11 mouse cellular contexts compared by ENCODE assay signal in genomic region chr8:120602672-120603071, GRCm38 (mm10). TPM values are rescaled to one million over a fixed set of nuclear protein-coding genes. Genes with fewer than 3 reads are reported as not detected.
DNase-seq lines count a peak whose midpoint lies in the region; ATAC-seq and TF ChIP-seq lines count a peak whose summit lies in the region.
"Had no signal": no experiment of that assay in that cellular context is flagged by ENCODE, and none has a peak within 500 bp of the region (broad histone marks: within the 10 kb centered on the region; RNA-seq: fewer than 3 reads in every experiment).

No protein-coding gene starts in this region.

- H3K9me3 ChIP-seq in intestine, embryonic 15.5 days: no peaks in the 10 kb centered on the region
- H3K9me3 ChIP-seq in intestine, postnatal 0 days (ENCODE audit: control insufficient read depth): no peaks in the 10 kb centered on the region
- no peaks in the 10 kb centered on the region for H3K9me3 ChIP-seq in embryonic facial prominence, embryonic 14.5 days (ENCODE audit: control insufficient read depth, low read length)
- H3K9me3 ChIP-seq in hindbrain, embryonic 16.5 days (ENCODE audit: control insufficient read depth, low read length): no peaks in the 10 kb centered on the region
- H3K9me3 ChIP-seq in midbrain, postnatal 0 days (ENCODE audit: low read length): no peaks in the 10 kb centered on the region
- H3K9me3 ChIP-seq: heart, embryonic 10.5 days had no signal

- H3K4me3 ChIP-seq in intestine, embryonic 15.5 days (replicated peaks): no peak overlapping the region
- H3K4me3 ChIP-seq in intestine, postnatal 0 days (ENCODE audit: low read depth, low read length): no peak overlapping the region
- H3K4me3 ChIP-seq in embryonic facial prominence, embryonic 14.5 days (ENCODE audit: low read depth, low read length): no peak overlapping the region
- no peak overlapping the region for H3K4me3 ChIP-seq in hindbrain, embryonic 16.5 days (ENCODE audit: low read length)
- no peak overlapping the region for H3K4me3 ChIP-seq in midbrain, postnatal 0 days (ENCODE audit: low read depth, low read length)
- H3K4me3 ChIP-seq: heart, embryonic 10.5 days; left cerebral cortex, adult 2 months had no signal

- no peak overlapping the region for H3K4me2 ChIP-seq in intestine, embryonic 15.5 days (replicated peaks)
- no peak overlapping the region for H3K4me2 ChIP-seq in intestine, postnatal 0 days (replicated peaks; ENCODE audit: low read depth)
- H3K4me2 ChIP-seq in embryonic facial prominence, embryonic 14.5 days (ENCODE audit: low read depth, low read length): no peak overlapping the region
- H3K4me2 ChIP-seq in hindbrain, embryonic 16.5 days (ENCODE audit: low read length): no peak overlapping the region
- no peak overlapping the region for H3K4me2 ChIP-seq in midbrain, postnatal 0 days (ENCODE audit: low read depth, low read length, poor library complexity, severe bottlenecking)

- TF ChIP-seq CTCF in intestine, postnatal 0 days (IDR thresholded peaks at IDR 0.05; ENCODE audit: low read depth): no peak
- no peak for TF ChIP-seq CTCF in midbrain, postnatal 0 days (IDR thresholded peaks at IDR 0.05)

- H3K36me3 ChIP-seq in intestine, embryonic 15.5 days: no peaks in the 10 kb centered on the region
- H3K36me3 ChIP-seq in intestine, postnatal 0 days (ENCODE audit: control insufficient read depth, insufficient read depth): no peaks in the 10 kb centered on the region
- no peaks in the 10 kb centered on the region for H3K36me3 ChIP-seq in embryonic facial prominence, embryonic 14.5 days (ENCODE audit: control insufficient read depth, insufficient read depth, low read length)
- no peaks in the 10 kb centered on the region for H3K36me3 ChIP-seq in hindbrain, embryonic 16.5 days (ENCODE audit: control insufficient read depth, insufficient read depth, low read length)
- no peaks in the 10 kb centered on the region for H3K36me3 ChIP-seq in midbrain, postnatal 0 days (ENCODE audit: insufficient read depth, low read length)
- H3K36me3 ChIP-seq: heart, embryonic 10.5 days had no signal

- H3K27me3 ChIP-seq in intestine, embryonic 15.5 days (replicated peaks): no peaks in the 10 kb centered on the region
- H3K27me3 ChIP-seq in intestine, postnatal 0 days (replicated peaks; ENCODE audit: control insufficient read depth, insufficient read depth, low read length): 0 out of 2 replicates have a peak, but pooled peaks cover 5% of the 10 kb centered on the region
- H3K27me3 ChIP-seq in embryonic facial prominence, embryonic 14.5 days (replicated peaks; ENCODE audit: control insufficient read depth, insufficient read depth, low read length): no peaks in the 10 kb centered on the region
- H3K27me3 ChIP-seq in hindbrain, embryonic 16.5 days (replicated peaks; ENCODE audit: control insufficient read depth, insufficient read depth, low read length): peaks cover 2% of the 10 kb centered on the region; the same call in 1 of the 2 replicates
- H3K27me3 ChIP-seq in midbrain, postnatal 0 days (ENCODE audit: insufficient read depth, low read length): no peaks in the 10 kb centered on the region

- no peak overlapping the region for H3K9ac ChIP-seq in intestine, embryonic 15.5 days
- H3K9ac ChIP-seq in intestine, postnatal 0 days (ENCODE audit: low read depth, low read length): no peak overlapping the region
- H3K9ac ChIP-seq in embryonic facial prominence, embryonic 14.5 days (ENCODE audit: low read depth, low read length): 0 out of 2 replicates have a peak overlapping the region, but pooled peaks have one; percentile 14
- H3K9ac ChIP-seq in hindbrain, embryonic 16.5 days (ENCODE audit: low read depth, low read length): 0 out of 2 replicates have a peak overlapping the region, but pooled peaks have one; percentile 28
- H3K9ac ChIP-seq in midbrain, postnatal 0 days (replicated peaks; ENCODE audit: low read length, poor library complexity, severe bottlenecking): no peak overlapping the region

- 40% methylated on average over 6 of the region's 6 CpGs for WGBS in intestine, embryonic 15.5 days
- WGBS in intestine, postnatal 0 days: 62% methylated on average over 6 of the region's 6 CpGs
- WGBS in embryonic facial prominence, embryonic 14.5 days: 31% methylated on average over 6 of the region's 6 CpGs
- WGBS in hindbrain, embryonic 16.5 days: 40% methylated on average over 6 of the region's 6 CpGs
- 43% methylated on average over 6 of the region's 6 CpGs for WGBS in midbrain, postnatal 0 days

- H3K4me1 ChIP-seq in intestine, embryonic 15.5 days (replicated peaks): peaks cover 8% of the 10 kb centered on the region
- H3K4me1 ChIP-seq in intestine, postnatal 0 days (replicated peaks; ENCODE audit: control insufficient read depth, insufficient read depth, low read length): no peaks in the 10 kb centered on the region
- peaks cover 8% of the 10 kb centered on the region; the same call in 1 of the 2 replicates for H3K4me1 ChIP-seq in embryonic facial prominence, embryonic 14.5 days (ENCODE audit: control insufficient read depth, insufficient read depth, low read length)
- peaks cover 11% of the 10 kb centered on the region for H3K4me1 ChIP-seq in hindbrain, embryonic 16.5 days (ENCODE audit: control insufficient read depth, insufficient read depth, low read depth, low read length)
- H3K4me1 ChIP-seq in midbrain, postnatal 0 days (ENCODE audit: insufficient read depth, low read length): no peaks in the 10 kb centered on the region

- peak; percentile 59 for DNase-seq in embryonic facial prominence, embryonic 14.5 days (ENCODE audit: low spot score)
- DNase-seq in midbrain, postnatal 0 days (ENCODE audit: low spot score): peak; percentile 50
- no peak for DNase-seq in cerebellum, adult 9-10 months
- no peak for DNase-seq in left cerebral cortex, adult 8-10 months (ENCODE audit: low spot score in 2 of 2)
- no peak for DNase-seq in heart, adult 8-10 months (ENCODE audit: low spot score)
- DNase-seq: lung, postnatal 10 days had no signal

- H3K27ac ChIP-seq in intestine, embryonic 15.5 days: 0 out of 2 replicates have a peak overlapping the region, but pooled peaks have one; percentile 22
- no peak overlapping the region for H3K27ac ChIP-seq in intestine, postnatal 0 days (ENCODE audit: low read depth, low read length)
- no peak overlapping the region for H3K27ac ChIP-seq in embryonic facial prominence, embryonic 14.5 days (replicated peaks; ENCODE audit: low read depth, low read length)
- H3K27ac ChIP-seq in hindbrain, embryonic 16.5 days (ENCODE audit: low read depth, low read length): no peak overlapping the region
- no peak overlapping the region for H3K27ac ChIP-seq in midbrain, postnatal 0 days (ENCODE audit: low read depth, low read length)
- H3K27ac ChIP-seq: heart, embryonic 10.5 days; left cerebral cortex, adult 2 months had no signal

- ATAC-seq in intestine, embryonic 15.5 days: peak; percentile 26; the same call in 1 of the 2 replicates
- ATAC-seq in intestine, postnatal 0 days: no peak
- no peak for ATAC-seq in embryonic facial prominence, embryonic 14.5 days (ENCODE audit: low read depth)
- ATAC-seq in hindbrain, embryonic 16.5 days: no peak
- ATAC-seq in midbrain, postnatal 0 days (ENCODE audit: low FRiP score): no peak

RNA-seq across cellular contexts. Expression of gene Gins2, which starts 13.6 kb away (rescaled TPM):
- polyA plus RNA-seq in intestine, embryonic 15.5 days (2015; fragmentation: Nextera tagmentation; extraction: Ambion mirVana): 88.4 and 88.8 TPM in 2 replicates
- 23.1 and 23.7 TPM in 2 replicates for polyA plus RNA-seq in intestine, postnatal 0 days (2015; fragmentation: Nextera tagmentation; extraction: Ambion mirVana)
- 82.7 and 94.0 TPM in 2 replicates for polyA plus RNA-seq in embryonic facial prominence, embryonic 14.5 days (2014; fragmentation: Nextera tagmentation; extraction: Ambion mirVana)
- polyA plus RNA-seq in hindbrain, embryonic 16.5 days (2015; fragmentation: Nextera tagmentation; extraction: Ambion mirVana): 20.6 and 22.0 TPM in 2 replicates
- 5.8 and 18.1 TPM in 2 replicates for total RNA-seq in midbrain, postnatal 0 days (2014; rRNA removed)
- 8.4 and 11.3 TPM in 2 replicates for polyA plus RNA-seq in midbrain, postnatal 0 days (2015; fragmentation: Nextera tagmentation; extraction: Ambion mirVana)
- 1 to 10 TPM; 1.1 to 3.3 (median 2.5) TPM for total RNA-seq in left cerebral cortex, adult 8-10 months (2022)
- 1 to 10 TPM in 3 of 4 experiments, under 1 TPM in 1; 0.98 to 1.7 (median 1.7) TPM for total RNA-seq in heart, adult 8-10 months (2022)

RNA-seq across cellular contexts. Expression of gene 1190005I06Rik, which starts 44.8 kb away (rescaled TPM):
- 1.3 and 2.5 TPM in 2 replicates for polyA plus RNA-seq in intestine, embryonic 15.5 days (2015; fragmentation: Nextera tagmentation; extraction: Ambion mirVana)
- polyA plus RNA-seq in intestine, postnatal 0 days (2015; fragmentation: Nextera tagmentation; extraction: Ambion mirVana): 3.9 and 4.0 TPM in 2 replicates
- polyA plus RNA-seq in embryonic facial prominence, embryonic 14.5 days (2014; fragmentation: Nextera tagmentation; extraction: Ambion mirVana): 6.9 and 7.4 TPM in 2 replicates
- polyA plus RNA-seq in hindbrain, embryonic 16.5 days (2015; fragmentation: Nextera tagmentation; extraction: Ambion mirVana): 18.3 and 20.5 TPM in 2 replicates
- 27.4 and 30.9 TPM in 2 replicates for total RNA-seq in midbrain, postnatal 0 days (2014; rRNA removed)
- 25.4 and 29.5 TPM in 2 replicates for polyA plus RNA-seq in midbrain, postnatal 0 days (2015; fragmentation: Nextera tagmentation; extraction: Ambion mirVana)
- total RNA-seq in left cerebral cortex, adult 8-10 months (2022): 10 to 100 TPM; 11.8 to 16.6 (median 14.4) TPM
- 1 to 10 TPM; 3.0 to 5.7 (median 4.3) TPM for total RNA-seq in heart, adult 8-10 months (2022)

Comparison
In these comparisons a context has a peak if more than half of its experiments do, and no peak if none do; other contexts are left out.
1. H3K9ac ChIP-seq: peak in embryonic facial prominence, embryonic 14.5 days (single experiment) and hindbrain, embryonic 16.5 days (single experiment); none in intestine, embryonic 15.5 days (single experiment), intestine, postnatal 0 days (single experiment) and midbrain, postnatal 0 days (single experiment).
2. DNase-seq: peak in embryonic facial prominence, embryonic 14.5 days (single experiment) and midbrain, postnatal 0 days (single experiment); none in cerebellum, adult 9-10 months (single experiment), left cerebral cortex, adult 8-10 months (0 of 2) and heart, adult 8-10 months (single experiment).